In the genomic region with DNA sequence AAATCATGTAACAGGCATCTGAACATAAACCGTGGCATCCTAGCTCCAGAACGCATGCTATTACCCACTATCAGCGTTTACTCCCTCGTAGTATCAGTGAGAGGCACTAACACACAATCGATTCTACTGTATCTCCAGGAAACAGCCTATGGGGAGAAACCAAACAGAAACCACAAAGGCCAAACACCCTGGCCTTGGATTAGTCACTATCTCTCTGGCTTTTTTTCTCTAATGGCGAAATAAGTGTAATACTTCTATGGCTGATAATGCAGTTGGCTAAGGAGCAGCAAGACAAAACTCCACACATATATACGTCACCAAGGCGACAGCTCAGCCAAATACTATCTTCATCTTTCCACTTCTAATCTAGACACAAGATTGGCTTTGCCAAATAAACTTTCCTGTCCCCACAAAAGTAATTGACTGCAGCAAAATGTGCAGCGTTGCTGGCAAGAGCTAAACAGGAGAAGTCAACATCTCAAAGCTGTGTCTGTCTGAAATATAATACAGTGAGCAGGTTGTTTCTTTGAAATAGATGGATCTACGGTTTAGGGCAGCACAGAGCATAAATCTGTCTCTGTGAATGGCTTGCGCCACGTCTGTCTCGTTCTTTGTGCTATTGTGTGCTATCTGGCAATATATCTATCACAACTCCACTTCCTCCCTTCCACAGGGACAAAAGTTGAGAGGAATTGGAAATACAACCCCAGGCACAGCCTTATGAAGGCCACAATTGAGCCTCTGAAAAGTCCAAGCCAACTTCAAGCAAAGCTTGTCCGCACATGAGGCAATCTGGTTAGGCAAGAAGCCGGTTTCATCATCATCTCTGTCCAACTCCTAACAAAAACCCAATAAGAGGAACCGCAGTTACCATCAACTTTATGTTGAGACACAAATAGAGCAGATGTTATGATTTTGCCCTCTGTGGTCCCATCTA, we compare ENCODE assay signal across 13 mouse cellular contexts.
DNase-seq lines count a peak whose midpoint lies in the region; ATAC-seq lines count a peak whose summit lies in the region.
"Had no signal": no experiment of that assay in that cellular context is flagged by ENCODE, and none has a peak within 500 bp of the region (broad histone marks: within the 10 kb centered on the region; RNA-seq: fewer than 3 reads in every experiment).

No protein-coding gene starts in this region.

- no peaks in the 10 kb centered on the region for H3K9me3 ChIP-seq in intestine, embryonic 16.5 days (ENCODE audit: control insufficient read depth, low read length)
- no peaks in the 10 kb centered on the region for H3K9me3 ChIP-seq in kidney, embryonic 15.5 days (replicated peaks)
- H3K9me3 ChIP-seq: forebrain, embryonic 12.5 days; heart, embryonic 13.5 days; midbrain, embryonic 12.5 days had no signal

- peak; percentile 19 to 88 for DNase-seq in adrenal gland, adult (ENCODE audit: inconsistent age in 2 of 2, low spot score in 1 of 2)
- no peak for DNase-seq in adrenal gland, postnatal 4 days (ENCODE audit: low spot score in 2 of 2)
- DNase-seq in adrenal gland, adult 2 months, result peak; percentile 81
- peak; percentile 44 for DNase-seq in lung, postnatal 14 days
- DNase-seq in neural tube, embryonic 10.5 days (ENCODE audit: extremely low spot score, low spot score), result no peak
- DNase-seq: kidney, adult 11 months had no signal

- H3K4me3 ChIP-seq in intestine, embryonic 16.5 days (ENCODE audit: low read length), result no peak overlapping the region
- H3K4me3 ChIP-seq in kidney, embryonic 15.5 days (replicated peaks), result no peak overlapping the region
- H3K4me3 ChIP-seq: forebrain, embryonic 12.5 days; heart, embryonic 13.5 days; midbrain, embryonic 12.5 days had no signal

- WGBS in intestine, embryonic 16.5 days, result 64% methylated on average over 16 of the region's 16 CpGs
- 45% methylated on average over 16 of the region's 16 CpGs for WGBS in kidney, embryonic 15.5 days

- no peak overlapping the region for H3K9ac ChIP-seq in intestine, embryonic 16.5 days (ENCODE audit: low read depth, low read length)
- no peak overlapping the region for H3K9ac ChIP-seq in kidney, embryonic 15.5 days
- H3K9ac ChIP-seq: forebrain, embryonic 12.5 days; heart, embryonic 13.5 days; midbrain, embryonic 12.5 days had no signal

- peaks cover 4% of the 10 kb centered on the region; the same call in 1 of the 2 replicates for H3K4me1 ChIP-seq in intestine, embryonic 16.5 days (ENCODE audit: control insufficient read depth, insufficient read depth, low read length)
- H3K4me1 ChIP-seq in kidney, embryonic 15.5 days, result peaks cover 22% of the 10 kb centered on the region

- peak; percentile 87 for ATAC-seq in intestine, embryonic 16.5 days
- ATAC-seq in kidney, embryonic 15.5 days (replicated peaks; ENCODE audit: low FRiP score), result no peak
- ATAC-seq in erythroid progenitor cell, adult 5-6 weeks (replicated peaks; ENCODE audit: low FRiP score, poor library complexity, severe bottlenecking), result no peak
- ATAC-seq: Patski had no signal

- H3K27me3 ChIP-seq in intestine, embryonic 16.5 days (replicated peaks; ENCODE audit: control insufficient read depth, insufficient read depth, low read length), result no peaks in the 10 kb centered on the region
- H3K27me3 ChIP-seq in kidney, embryonic 15.5 days, result no peaks in the 10 kb centered on the region
- H3K27me3 ChIP-seq: forebrain, embryonic 12.5 days; heart, embryonic 13.5 days; midbrain, embryonic 12.5 days; Patski had no signal

- no peak overlapping the region for H3K4me2 ChIP-seq in intestine, embryonic 16.5 days (ENCODE audit: low read depth, low read length)
- H3K4me2 ChIP-seq in kidney, embryonic 15.5 days, result no peak overlapping the region
- H3K4me2 ChIP-seq: forebrain, embryonic 12.5 days; heart, embryonic 13.5 days; midbrain, embryonic 12.5 days had no signal

- no peaks in the 10 kb centered on the region for H3K36me3 ChIP-seq in intestine, embryonic 16.5 days (ENCODE audit: control insufficient read depth, insufficient read depth, low read length)
- no peaks in the 10 kb centered on the region for H3K36me3 ChIP-seq in kidney, embryonic 15.5 days
- H3K36me3 ChIP-seq: forebrain, embryonic 12.5 days; heart, embryonic 13.5 days; midbrain, embryonic 12.5 days had no signal

- H3K27ac ChIP-seq in intestine, embryonic 16.5 days (ENCODE audit: low read length), result 0 out of 2 replicates have a peak overlapping the region, but pooled peaks have one; percentile 4
- H3K27ac ChIP-seq in kidney, embryonic 15.5 days, result no peak overlapping the region
- H3K27ac ChIP-seq: forebrain, embryonic 12.5 days; heart, embryonic 13.5 days; midbrain, embryonic 12.5 days had no signal

Comparison
In these comparisons a context has a peak if more than half of its experiments do, and no peak if none do; other contexts are left out.
1. DNase-seq: peak in adrenal gland, adult (2 of 2), adrenal gland, adult 2 months (single experiment) and lung, postnatal 14 days (single experiment); none in adrenal gland, postnatal 4 days (0 of 2) and neural tube, embryonic 10.5 days (single experiment).